Mouse (Mus musculus): ENCODE data around the gene Ckap2.

- no peak for TF ChIP-seq CTCF (IDR thresholded peaks at IDR 0.05; ENCODE audit: control insufficient read depth, insufficient read depth, low read length)
- TF ChIP-seq POLR2A (IDR thresholded peaks at IDR 0.05; ENCODE audit: borderline replicate concordance, control insufficient read depth, low read depth, low read length) = no peak
Measured at GRCm38 (mm10) chr8:22134078-22134749, 51.4 kb downstream of the Ckap2 start.

Data from bone marrow, adult 2 months (tissue).